Mouse (Mus musculus): ENCODE data around the gene Micall1. TPM values are rescaled to one million over a fixed set of nuclear protein-coding genes. Genes with fewer than 3 reads are reported as not detected.

Micall1 gene
- total and polyA plus RNA-seq, 2 experiments from 2014 or later, result 8.0 to 29.1 TPM

DNA sequence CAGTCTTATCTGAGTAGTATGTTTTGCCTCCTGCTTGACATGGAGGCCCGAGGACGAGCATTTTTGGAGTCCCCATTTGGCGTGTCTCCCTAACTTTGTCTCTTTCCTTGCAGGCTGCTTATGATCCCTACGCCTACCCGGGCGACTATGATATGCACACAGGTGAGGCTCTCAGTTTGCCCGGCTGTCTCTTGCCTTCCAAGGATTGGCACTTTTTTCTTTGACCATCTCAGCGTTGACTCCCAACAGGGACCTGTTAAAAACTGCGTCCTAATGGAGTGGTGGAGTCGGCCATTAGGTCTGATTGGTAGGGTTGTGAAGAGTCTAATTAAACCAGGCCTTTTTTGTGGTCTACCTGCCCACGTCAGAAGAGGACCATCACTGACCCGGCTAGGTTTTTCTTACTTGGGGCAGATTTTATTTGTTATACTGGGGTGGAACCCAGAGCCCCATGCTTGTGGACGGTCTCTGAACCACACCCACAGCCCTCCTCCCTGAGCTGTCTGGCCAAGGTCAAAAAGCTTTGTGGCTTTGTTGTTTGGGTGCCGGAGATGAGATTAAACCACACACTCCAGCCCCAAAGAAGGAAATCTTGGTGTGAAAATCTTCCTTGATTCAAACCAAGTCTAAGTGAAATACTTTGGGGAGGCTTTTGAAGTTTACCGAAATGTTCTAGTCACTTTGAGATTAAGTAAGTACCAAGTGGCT, 32.9 kb upstream of the Micall1 start:
- no peak for TF ChIP-seq CTCF (IDR thresholded peaks at IDR 0.05; ENCODE audit: low read depth)
- H3K4me3 ChIP-seq (ENCODE audit: low read depth, low read length), result peak overlapping the region; percentile 70
- peaks cover 41% of the 10 kb centered on the region for H3K36me3 ChIP-seq (ENCODE audit: insufficient read depth)
- peaks cover 9% of the 10 kb centered on the region for H3K4me1 ChIP-seq (ENCODE audit: insufficient read depth)
- DNase-seq, result no peak
- H3K27ac ChIP-seq (ENCODE audit: low read depth, low read length), result peak overlapping the region; percentile 66; the same call in 1 of the 2 replicates
- no peaks in the 10 kb centered on the region for H3K9me3 ChIP-seq (ENCODE audit: low read length)
- H3K9ac ChIP-seq, result peak overlapping the region; percentile 68
- WGBS, result 43% methylated on average over 15 of the region's 15 CpGs
- no peaks in the 10 kb centered on the region for H3K27me3 ChIP-seq (ENCODE audit: insufficient read depth, low read length)
- ATAC-seq, result no peak
- peak overlapping the region; percentile 81 for H3K4me2 ChIP-seq (ENCODE audit: low read depth)

DNA sequence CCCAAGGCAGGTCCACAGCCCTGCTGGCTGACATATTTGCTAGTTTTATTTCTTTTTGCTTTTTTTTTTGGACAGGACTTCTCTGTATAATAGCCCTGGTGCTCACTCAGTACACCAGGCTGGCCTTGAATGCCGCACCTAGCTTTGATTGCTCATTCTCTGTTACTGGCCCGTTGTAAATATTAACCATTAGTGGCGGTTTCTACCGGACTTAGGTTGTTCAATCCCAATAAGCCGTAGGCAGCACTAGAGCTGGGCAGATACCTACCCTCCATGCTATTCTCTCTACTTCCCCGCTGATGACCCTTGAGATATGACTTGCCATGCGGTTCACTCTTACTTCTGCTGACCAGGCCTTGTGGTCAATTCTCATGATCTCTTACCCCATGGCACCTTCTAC, 29.1 kb upstream of the Micall1 start:
- Histone ChIP-seq H3K36me3 (ENCODE audit: insufficient read depth) (peaks cover 78% of the 10 kb centered on the region), H3K27me3 (ENCODE audit: insufficient read depth, low read length) (no peaks in the 10 kb centered on the region), H3K27ac (ENCODE audit: low read depth, low read length) (no peak overlapping the region), H3K4me1 (ENCODE audit: insufficient read depth) (peaks cover 6% of the 10 kb centered on the region), H3K9ac (no peak overlapping the region), H3K9me3 (ENCODE audit: low read length) (no peaks in the 10 kb centered on the region), H3K4me2 (ENCODE audit: low read depth) (no peak overlapping the region), H3K4me3 (ENCODE audit: low read depth, low read length) (no peak overlapping the region)
- TF ChIP-seq CTCF (IDR thresholded peaks at IDR 0.05; ENCODE audit: low read depth), result no peak
- ATAC-seq (no peak), DNase-seq (no peak)
- WGBS, result 97% methylated on average over 7 of the region's 7 CpGs

DNA sequence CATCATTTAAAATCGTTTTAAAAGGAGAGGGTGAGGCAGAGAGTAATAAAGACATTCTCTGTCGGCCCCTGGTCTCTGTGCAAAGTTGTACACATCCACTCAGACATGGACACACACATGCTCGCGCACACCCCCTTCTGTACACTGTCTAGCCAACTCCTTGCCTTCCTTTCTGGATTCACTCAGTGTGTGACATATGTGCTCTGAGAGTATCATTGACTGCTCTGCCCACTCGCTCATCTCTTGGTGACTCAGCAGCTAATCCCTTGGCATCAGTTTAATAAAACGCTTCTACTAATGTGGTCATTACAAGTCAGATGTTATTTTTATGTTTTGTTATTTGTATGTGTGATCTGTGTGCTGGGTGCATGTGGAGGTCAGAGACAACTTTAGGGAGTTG, 16.4 kb upstream of the Micall1 start:
- TF ChIP-seq CTCF (IDR thresholded peaks at IDR 0.05; ENCODE audit: low read depth), result no peak
- Histone ChIP-seq H3K4me1 (ENCODE audit: insufficient read depth) (no peaks in the 10 kb centered on the region), H3K36me3 (ENCODE audit: insufficient read depth) (peaks cover 75% of the 10 kb centered on the region), H3K9ac (no peak overlapping the region), H3K4me3 (ENCODE audit: low read depth, low read length) (no peak overlapping the region), H3K4me2 (ENCODE audit: low read depth) (no peak overlapping the region), H3K27ac (ENCODE audit: low read depth, low read length) (no peak overlapping the region), H3K9me3 (ENCODE audit: low read length) (no peaks in the 10 kb centered on the region), H3K27me3 (ENCODE audit: insufficient read depth, low read length) (no peaks in the 10 kb centered on the region)
- ATAC-seq, result no peak
- 91% methylated on average over 6 of the region's 6 CpGs for WGBS
- DNase-seq, result no peak

DNA sequence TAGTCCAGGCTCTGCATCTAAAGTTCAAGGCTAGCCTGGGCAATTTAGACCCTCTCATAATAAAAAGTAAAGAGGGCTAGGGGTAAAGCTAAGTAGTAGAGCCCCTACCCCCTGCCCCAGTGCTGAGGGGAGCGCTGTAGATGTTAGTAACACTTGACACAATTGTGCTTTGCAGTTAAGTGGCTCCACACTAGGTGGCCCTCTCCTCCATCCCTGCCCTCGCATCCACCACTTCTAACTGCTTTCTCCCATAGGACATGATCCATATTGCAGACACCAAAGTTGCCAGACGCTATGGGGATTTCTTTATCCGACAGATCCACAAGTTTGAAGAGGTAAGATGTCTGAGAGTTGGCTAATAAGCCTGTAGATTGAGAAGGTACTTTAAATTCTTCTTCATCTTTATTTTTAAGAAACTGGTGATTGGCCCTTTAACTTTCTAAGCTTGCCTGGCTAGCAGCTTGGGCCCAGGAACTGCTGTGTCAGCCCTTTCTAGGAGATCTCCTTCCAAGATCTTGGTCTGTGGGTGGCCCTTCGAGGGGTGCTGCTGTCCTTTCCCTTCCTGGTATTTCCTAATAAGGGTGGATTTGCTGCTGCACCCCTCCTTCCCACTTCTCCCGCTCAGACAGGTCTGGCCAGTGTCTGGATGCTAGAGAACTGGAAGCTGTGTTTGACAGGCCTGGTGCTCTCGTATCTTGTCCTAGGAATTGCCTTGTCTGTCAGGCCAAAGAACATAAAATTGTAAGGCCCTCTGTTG, 15.4 kb upstream of the Micall1 start:
- Histone ChIP-seq H3K27ac (ENCODE audit: low read depth, low read length) (no peak overlapping the region), H3K27me3 (ENCODE audit: insufficient read depth, low read length) (no peaks in the 10 kb centered on the region), H3K9ac (no peak overlapping the region), H3K9me3 (ENCODE audit: low read length) (no peaks in the 10 kb centered on the region), H3K36me3 (ENCODE audit: insufficient read depth) (peaks cover 70% of the 10 kb centered on the region), H3K4me2 (ENCODE audit: low read depth) (no peak overlapping the region), H3K4me3 (ENCODE audit: low read depth, low read length) (no peak overlapping the region), H3K4me1 (ENCODE audit: insufficient read depth) (no peaks in the 10 kb centered on the region)
- DNase-seq (peak; percentile 25), ATAC-seq (0 out of 2 replicates have a peak, but pooled peaks have one; percentile 47)
- WGBS, result 73% methylated on average over 7 of the region's 7 CpGs
- peak; percentile 63 for TF ChIP-seq CTCF (IDR thresholded peaks at IDR 0.05; ENCODE audit: low read depth)

DNA sequence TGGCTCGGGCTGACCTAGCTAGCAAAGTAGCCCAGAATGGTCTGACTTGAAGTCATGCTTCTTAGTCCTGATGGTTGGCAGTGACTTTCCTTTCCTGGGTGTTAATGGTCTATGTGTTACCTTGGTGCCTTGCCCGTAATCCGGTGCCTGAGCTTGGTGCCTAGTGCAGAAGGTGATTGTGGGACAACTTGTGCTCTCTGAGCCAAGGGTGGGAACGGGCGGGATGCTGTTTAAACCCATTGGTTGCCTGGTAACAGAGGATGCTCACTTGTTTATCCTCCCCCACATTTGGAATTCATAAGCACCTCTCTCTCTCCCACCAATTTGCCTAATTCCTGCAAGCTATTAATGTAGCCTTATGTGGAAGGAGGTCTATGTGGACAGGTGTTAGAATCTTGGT, 13.2 kb upstream of the Micall1 start:
- ATAC-seq, result no peak
- Histone ChIP-seq H3K4me1 (ENCODE audit: insufficient read depth) (no peaks in the 10 kb centered on the region), H3K9ac (no peak overlapping the region), H3K27me3 (ENCODE audit: insufficient read depth, low read length) (no peaks in the 10 kb centered on the region), H3K9me3 (ENCODE audit: low read length) (no peaks in the 10 kb centered on the region), H3K4me2 (ENCODE audit: low read depth) (no peak overlapping the region), H3K36me3 (ENCODE audit: insufficient read depth) (peaks cover 49% of the 10 kb centered on the region), H3K27ac (ENCODE audit: low read depth, low read length) (no peak overlapping the region), H3K4me3 (ENCODE audit: low read depth, low read length) (no peak overlapping the region)
- TF ChIP-seq CTCF (IDR thresholded peaks at IDR 0.05; ENCODE audit: low read depth), result no peak
- DNase-seq, result no peak
- WGBS, result 85% methylated on average over 5 of the region's 5 CpGs

DNA sequence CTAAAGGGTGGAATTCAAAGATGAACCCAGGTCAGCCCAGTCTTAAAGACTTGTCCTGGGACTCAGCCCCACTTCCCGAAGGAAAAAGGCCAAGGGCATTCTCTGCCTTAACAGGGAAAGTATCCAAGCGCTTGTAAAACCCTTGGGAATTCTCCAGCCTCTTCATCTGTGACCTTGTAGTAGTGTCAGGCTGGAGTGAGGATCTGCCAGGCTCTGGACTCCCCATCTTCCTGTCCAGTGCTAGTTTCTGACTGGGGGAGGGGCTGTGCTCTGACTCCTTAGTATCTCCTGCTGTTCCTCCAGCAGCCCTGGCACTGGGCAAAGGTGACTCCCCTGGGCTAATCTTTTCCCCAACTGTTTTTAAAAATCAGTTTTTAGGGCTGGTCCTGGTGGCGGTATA, 12.1 kb upstream of the Micall1 start:
- DNase-seq (no peak), ATAC-seq (no peak)
- Histone ChIP-seq H3K36me3 (ENCODE audit: insufficient read depth) (peaks cover 40% of the 10 kb centered on the region), H3K4me1 (ENCODE audit: insufficient read depth) (no peaks in the 10 kb centered on the region), H3K27ac (ENCODE audit: low read depth, low read length) (no peak overlapping the region), H3K27me3 (ENCODE audit: insufficient read depth, low read length) (no peaks in the 10 kb centered on the region), H3K9me3 (ENCODE audit: low read length) (no peaks in the 10 kb centered on the region), H3K4me3 (ENCODE audit: low read depth, low read length) (no peak overlapping the region), H3K4me2 (ENCODE audit: low read depth) (no peak overlapping the region), H3K9ac (no peak overlapping the region)
- WGBS, result 77% methylated on average over 3 of the region's 3 CpGs
- no peak for TF ChIP-seq CTCF (IDR thresholded peaks at IDR 0.05; ENCODE audit: low read depth)

DNA sequence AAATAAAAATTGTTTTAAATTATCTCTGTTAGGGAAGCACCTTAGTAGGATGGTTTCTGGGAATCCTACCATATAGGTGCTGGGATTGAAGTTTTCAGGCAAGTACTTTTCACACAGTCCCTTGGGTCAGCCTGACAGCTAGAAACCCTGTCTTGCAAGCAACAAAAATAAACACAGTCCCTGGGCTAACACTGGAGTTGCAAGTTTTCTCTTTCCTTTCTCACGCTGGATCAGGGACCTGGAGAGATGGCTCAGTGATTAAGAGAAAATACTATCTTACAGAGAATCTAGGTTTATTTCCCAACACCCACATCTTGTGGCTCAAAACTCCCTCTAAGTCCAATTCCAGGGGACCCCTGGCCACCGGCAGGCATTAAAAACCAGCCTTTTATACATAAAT, 11.6 kb upstream of the Micall1 start:
- TF ChIP-seq CTCF (IDR thresholded peaks at IDR 0.05; ENCODE audit: low read depth), result no peak
- H3K27me3 ChIP-seq (ENCODE audit: insufficient read depth, low read length), result no peaks in the 10 kb centered on the region
- no peaks in the 10 kb centered on the region for H3K9me3 ChIP-seq (ENCODE audit: low read length)
- H3K36me3 ChIP-seq (ENCODE audit: insufficient read depth), result peaks cover 36% of the 10 kb centered on the region
- no peak overlapping the region for H3K27ac ChIP-seq (ENCODE audit: low read depth, low read length)
- 45% methylated on average over 2 of the region's 2 CpGs for WGBS
- H3K4me2 ChIP-seq (ENCODE audit: low read depth), result no peak overlapping the region
- H3K4me1 ChIP-seq (ENCODE audit: insufficient read depth), result no peaks in the 10 kb centered on the region
- H3K4me3 ChIP-seq (ENCODE audit: low read depth, low read length), result no peak overlapping the region
- H3K9ac ChIP-seq, result no peak overlapping the region
- DNase-seq (no peak), ATAC-seq (no peak)

Measured in forebrain, postnatal 0 days (tissue).